Mouse (Mus musculus): ENCODE data around the gene Fam24a. TPM values are rescaled to one million over a fixed set of nuclear protein-coding genes. Genes with fewer than 3 reads are reported as not detected.

Gene Fam24a
- polyA plus RNA-seq, 1 experiment from 2014 or later: not detected

- peak; percentile 99 for DNase-seq
- TF ChIP-seq CTCF (IDR thresholded peaks at IDR 0.05; ENCODE audit: low read depth): no peak
- Histone ChIP-seq H3K4me1 (ENCODE audit: insufficient read depth) (peaks cover 11% of the 10 kb centered on the region; the same call in 1 of the 2 replicates), H3K4me2 (peak within 1 kb of the TSS; percentile 92), H3K27ac (ENCODE audit: low read depth) (peak within 1 kb of the TSS; percentile 96), H3K4me3 (ENCODE audit: low read depth, low read length) (peak within 1 kb of the TSS; percentile 92), H3K9me3 (ENCODE audit: low read depth, low read length) (no peaks in the 10 kb centered on the region), H3K9ac (peak within 1 kb of the TSS; percentile 88), H3K27me3 (ENCODE audit: insufficient read depth, low read length) (no peaks in the 10 kb centered on the region), H3K36me3 (ENCODE audit: insufficient read depth) (peaks cover 23% of the 10 kb centered on the region)
- under 1% methylated on average over 55 of the region's 55 CpGs for WGBS
- ATAC-seq (ENCODE audit: insufficient read depth): peak; percentile 98
Observed at GRCm38 (mm10) chr7:131362615-131363300, 29.1 kb downstream of the Fam24a start, which contains the start of gene 2310057M21Rik. TSS of gene 2310057M21Rik (minus strand) at chr7:131362759.

GRCm38 (mm10) chr7:131364131-131364530, 30.5 kb downstream of the Fam24a start:
- H3K27ac ChIP-seq (ENCODE audit: low read depth): no peak overlapping the region
- 76% methylated on average over 8 of the region's 8 CpGs for WGBS
- no peaks in the 10 kb centered on the region for H3K9me3 ChIP-seq (ENCODE audit: low read depth, low read length)
- no peak overlapping the region for H3K9ac ChIP-seq
- H3K4me2 ChIP-seq: no peak overlapping the region
- TF ChIP-seq CTCF (IDR thresholded peaks at IDR 0.05; ENCODE audit: low read depth): no peak
- ATAC-seq (ENCODE audit: insufficient read depth): no peak
- H3K36me3 ChIP-seq (ENCODE audit: insufficient read depth): peaks cover 11% of the 10 kb centered on the region
- no peaks in the 10 kb centered on the region for H3K27me3 ChIP-seq (ENCODE audit: insufficient read depth, low read length)
- H3K4me3 ChIP-seq (ENCODE audit: low read depth, low read length): no peak overlapping the region
- no peak for DNase-seq
- peaks cover 11% of the 10 kb centered on the region; the same call in 1 of the 2 replicates for H3K4me1 ChIP-seq (ENCODE audit: insufficient read depth)

GRCm38 (mm10) chr7:131370648-131371469, 37.2 kb downstream of the Fam24a start, which contains the start of gene Pstk:
TSS of gene Pstk (plus strand) at chr7:131371141.
- Histone ChIP-seq H3K27me3 (ENCODE audit: insufficient read depth, low read length) (no peaks in the 10 kb centered on the region), H3K9me3 (ENCODE audit: low read depth, low read length) (no peaks in the 10 kb centered on the region), H3K36me3 (ENCODE audit: insufficient read depth) (peaks cover 6% of the 10 kb centered on the region; the same call in 1 of the 2 replicates), H3K9ac (peak within 1 kb of the TSS; percentile 90), H3K4me2 (peak within 1 kb of the TSS; percentile 79), H3K4me3 (ENCODE audit: low read depth, low read length) (peak within 1 kb of the TSS; percentile 70), H3K4me1 (ENCODE audit: insufficient read depth) (no peaks in the 10 kb centered on the region; the same call in 1 of the 2 replicates), H3K27ac (ENCODE audit: low read depth) (peak within 1 kb of the TSS; percentile 97)
- peak; percentile 95 for DNase-seq
- peak; percentile 91 for TF ChIP-seq CTCF (IDR thresholded peaks at IDR 0.05; ENCODE audit: low read depth)
- ATAC-seq (ENCODE audit: insufficient read depth): peak; percentile 98
- 4% methylated on average over 47 of the region's 47 CpGs for WGBS

GRCm38 (mm10) chr7:131371470-131371860, 37.8 kb downstream of the Fam24a start:
- H3K4me3 ChIP-seq (ENCODE audit: low read depth, low read length): peak overlapping the region; percentile 70
- H3K9ac ChIP-seq: peak overlapping the region; percentile 90
- TF ChIP-seq CTCF (IDR thresholded peaks at IDR 0.05; ENCODE audit: low read depth): no peak
- H3K27ac ChIP-seq (ENCODE audit: low read depth): peak overlapping the region; percentile 97
- peaks cover 6% of the 10 kb centered on the region; the same call in 1 of the 2 replicates for H3K36me3 ChIP-seq (ENCODE audit: insufficient read depth)
- no peaks in the 10 kb centered on the region for H3K27me3 ChIP-seq (ENCODE audit: insufficient read depth, low read length)
- H3K9me3 ChIP-seq (ENCODE audit: low read depth, low read length): no peaks in the 10 kb centered on the region
- WGBS: 5% methylated on average over 9 of the region's 9 CpGs
- no peaks in the 10 kb centered on the region; the same call in 1 of the 2 replicates for H3K4me1 ChIP-seq (ENCODE audit: insufficient read depth)
- H3K4me2 ChIP-seq: peak overlapping the region; percentile 79
- DNase-seq (no peak), ATAC-seq (ENCODE audit: insufficient read depth) (no peak; the same call in none of the 2 replicates)

- Histone ChIP-seq H3K9ac (peak overlapping the region; percentile 90), H3K4me2 (peak overlapping the region; percentile 79), H3K4me3 (ENCODE audit: low read depth, low read length) (peak overlapping the region; percentile 70), H3K27me3 (ENCODE audit: insufficient read depth, low read length) (no peaks in the 10 kb centered on the region), H3K36me3 (ENCODE audit: insufficient read depth) (peaks cover 6% of the 10 kb centered on the region; the same call in 1 of the 2 replicates), H3K27ac (ENCODE audit: low read depth) (peak overlapping the region; percentile 97; the same call in 1 of the 2 replicates), H3K4me1 (ENCODE audit: insufficient read depth) (no peaks in the 10 kb centered on the region; the same call in 1 of the 2 replicates), H3K9me3 (ENCODE audit: low read depth, low read length) (no peaks in the 10 kb centered on the region)
- DNase-seq: peak; percentile 42
- no peak for ATAC-seq (ENCODE audit: insufficient read depth)
- WGBS: 64% methylated on average over 9 of the region's 9 CpGs
- TF ChIP-seq CTCF (IDR thresholded peaks at IDR 0.05; ENCODE audit: low read depth): peak; percentile 42
Observed at GRCm38 (mm10) chr7:131371880-131372651, 38.4 kb downstream of the Fam24a start.

Other genes with a start within 250 kb of the Fam24a start
- gene 4933402N03Rik, start 187.6 kb upstream of the Fam24a start, polyA plus RNA-seq (2014; fragmentation: Nextera tagmentation; extraction: Ambion mirVana): not detected in 2 replicates
- gene 5430419D17Rik, start 159.5 kb upstream of the Fam24a start, polyA plus RNA-seq (2014; fragmentation: Nextera tagmentation; extraction: Ambion mirVana): 0.04 TPM in 1 of 2 replicates, not detected in the other
- gene Cuzd1, start 11.6 kb upstream of the Fam24a start, polyA plus RNA-seq (2014; fragmentation: Nextera tagmentation; extraction: Ambion mirVana): not detected in 2 replicates
- not detected in 2 replicates for gene Fam24b, start 4.3 kb upstream of the Fam24a start, polyA plus RNA-seq (2014; fragmentation: Nextera tagmentation; extraction: Ambion mirVana)
- 20.0 and 24.3 TPM in 2 replicates for gene 2310057M21Rik, start 28.9 kb downstream of the Fam24a start, polyA plus RNA-seq (2014; fragmentation: Nextera tagmentation; extraction: Ambion mirVana)
- gene Pstk, start 37.3 kb downstream of the Fam24a start, polyA plus RNA-seq (2014; fragmentation: Nextera tagmentation; extraction: Ambion mirVana): 63.8 and 66.7 TPM in 2 replicates
- gene Ikzf5, start 76.7 kb downstream of the Fam24a start, polyA plus RNA-seq (2014; fragmentation: Nextera tagmentation; extraction: Ambion mirVana): 20.1 and 20.5 TPM in 2 replicates
- gene Acadsb, start 76.7 kb downstream of the Fam24a start, polyA plus RNA-seq (2014; fragmentation: Nextera tagmentation; extraction: Ambion mirVana): 181 TPM in 2 replicates
- gene Hmx3, start 209.0 kb downstream of the Fam24a start, polyA plus RNA-seq (2014; fragmentation: Nextera tagmentation; extraction: Ambion mirVana): not detected in 2 replicates
- not detected in 2 replicates for gene Hmx2, start 214.9 kb downstream of the Fam24a start, polyA plus RNA-seq (2014; fragmentation: Nextera tagmentation; extraction: Ambion mirVana)
- 264 and 268 TPM in 2 replicates for gene Bub3, start 226.4 kb downstream of the Fam24a start, polyA plus RNA-seq (2014; fragmentation: Nextera tagmentation; extraction: Ambion mirVana)

Data from lung, embryonic 14.5 days (tissue).